Mouse (Mus musculus): ENCODE data around the gene Il5ra. TPM values are rescaled to one million over a fixed set of nuclear protein-coding genes. Genes with fewer than 3 reads are reported as not detected.

Il5ra gene
- total RNA-seq, 2 experiments from 2014 or later, result not detected

GRCm38 (mm10) chr6:106743556-106744233 lies 5.1 kb downstream of the Il5ra start:
- intact Hi-C loops (cut with DNase I), result no loop called here
- DNase-seq, result no peak

DNA sequence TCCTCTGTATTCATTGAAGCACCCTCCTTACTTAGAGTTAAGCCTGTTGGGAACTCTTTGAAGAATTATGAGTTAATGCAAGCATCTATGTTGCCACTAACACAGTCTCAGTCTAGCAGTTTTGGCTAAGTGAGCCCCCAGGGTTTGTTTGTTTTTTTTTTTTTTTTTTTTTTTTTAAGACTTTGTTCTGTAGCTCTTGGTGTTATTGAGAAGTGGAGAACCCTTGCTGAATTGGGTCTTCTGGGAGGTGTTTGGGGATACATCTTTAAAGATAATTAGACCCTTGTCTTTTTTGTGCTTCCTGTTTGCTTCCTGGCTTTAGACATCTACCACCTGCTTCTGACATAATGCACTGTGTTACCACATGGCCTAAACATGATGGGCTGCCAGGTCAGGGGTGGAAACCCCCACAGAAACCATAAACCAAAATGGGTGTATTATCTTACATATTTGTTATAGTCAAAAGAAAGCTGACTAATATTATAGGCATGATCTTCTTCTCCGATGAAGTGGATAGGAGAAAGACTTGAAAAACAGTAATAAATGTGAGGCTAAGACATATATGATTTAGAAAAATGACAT lies 8.5 kb downstream of the Il5ra start:
- intact Hi-C loops (cut with DNase I), result no loop called here
- no peak for DNase-seq

- DNase-seq, result no peak
- intact Hi-C loops (cut with DNase I), result no loop called here
These were observed 10.6 kb downstream of the Il5ra start for GRCm38 (mm10) chr6:106738229-106738628.

GRCm38 (mm10) chr6:106732563-106732962 lies 16.3 kb downstream of the Il5ra start:
- no peak for DNase-seq
- intact Hi-C loops (cut with DNase I), result no loop called here

GRCm38 (mm10) chr6:106729682-106730314 lies 19.0 kb downstream of the Il5ra start:
- intact Hi-C loops (cut with DNase I), result no loop called here
- no peak for DNase-seq

GRCm38 (mm10) chr6:106727703-106728102 lies 21.1 kb downstream of the Il5ra start:
- intact Hi-C loops (cut with DNase I), result no loop called here
- DNase-seq, result no peak

DNA sequence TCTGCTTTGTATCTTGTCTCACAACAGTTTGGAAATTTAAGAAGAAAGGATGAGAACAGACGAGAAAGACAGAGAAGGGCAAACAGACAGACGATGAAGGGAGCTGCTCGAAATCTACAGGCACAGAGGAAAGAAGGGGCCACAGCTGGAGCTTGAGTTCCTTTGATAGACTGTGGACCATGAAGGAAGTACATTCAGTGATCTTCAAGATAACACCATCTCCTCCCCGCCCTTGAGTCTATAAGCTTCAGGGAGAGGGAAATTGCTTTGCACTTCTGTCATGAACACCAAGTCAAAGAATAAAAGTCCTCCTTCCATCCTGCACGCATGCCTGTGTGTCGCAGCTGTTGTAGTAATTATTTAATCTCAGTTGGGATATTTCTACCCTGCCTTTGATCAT lies 22.8 kb downstream of the Il5ra start:
- intact Hi-C loops (cut with DNase I), result no loop called here
- no peak for DNase-seq

DNA sequence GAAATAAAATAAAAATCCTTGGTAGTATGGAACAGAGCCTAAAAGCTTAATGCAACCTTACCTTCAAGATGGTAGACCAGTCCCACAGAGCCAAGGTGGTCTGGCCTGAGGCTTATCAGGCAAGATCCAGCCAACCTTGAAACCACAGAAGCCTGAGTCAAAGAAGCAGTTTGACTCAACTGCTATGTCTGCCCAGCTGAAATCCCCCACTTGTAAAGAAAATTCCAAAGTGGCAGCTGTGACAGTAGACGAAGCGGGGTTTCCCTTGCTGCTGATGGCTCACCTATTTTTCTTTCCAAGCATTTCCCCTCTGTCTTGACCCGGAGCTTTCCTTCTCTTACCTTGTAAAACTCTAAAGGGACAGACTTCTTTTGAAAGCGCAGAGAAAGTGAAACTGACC lies 23.2 kb downstream of the Il5ra start:
- no peak for DNase-seq
- intact Hi-C loops (cut with DNase I), result no loop called here

GRCm38 (mm10) chr6:106705506-106706035 lies 43.3 kb downstream of the Il5ra start:
- intact Hi-C loops (cut with DNase I), result no loop called here
- DNase-seq, result no peak

GRCm38 (mm10) chr6:106701931-106702330 lies 46.9 kb downstream of the Il5ra start:
- intact Hi-C loops (cut with DNase I), result no loop called here
- no peak for DNase-seq

- DNase-seq, result no peak
- intact Hi-C loops (cut with DNase I), result no loop called here
These were observed 73.3 kb downstream of the Il5ra start for GRCm38 (mm10) chr6:106675581-106675980.

GRCm38 (mm10) chr6:106663780-106664651 lies 84.8 kb downstream of the Il5ra start:
- intact Hi-C loops (cut with DNase I), result no loop called here
- DNase-seq, result peak; percentile 32

Other genes with a start within 250 kb of the Il5ra start
- 10 to 100 TPM; 52.4 to 61.7 TPM for gene Trnt1, start 20.1 kb upstream of the Il5ra start, total RNA-seq (2021)
- 10 to 100 TPM; 61.7 to 64.3 TPM for gene Crbn, start 51.0 kb upstream of the Il5ra start, total RNA-seq (2021)

Data from left cerebral cortex, postnatal 4 days (tissue).